Mouse (Mus musculus) heart, embryonic 16.5 days (tissue): ENCODE measurements around the gene 2200002D01Rik. TPM values are rescaled to one million over a fixed set of nuclear protein-coding genes. Genes with fewer than 3 reads are reported as not detected.

ENCODE experiments used
- ATAC-seq: fragments of 200-750 bp; cut with Nextera tagmentation; replicated peaks from 2 replicates; pipeline ENCODE4 v1.8.0; 2017; ENCODE audit warnings: moderate number of reproducible peaks; ENCODE audit not compliant: insufficient read depth, low FRiP score; ENCODE audit errors: extremely low read depth
- H3K27ac ChIP-seq: fragments of 300-500 bp; sonication (generic); 2 replicates; pipeline ENCODE4 v1.5.1; 2014; ENCODE audit warnings: mild to moderate bottlenecking, low read length, control low read depth, moderate library complexity
- H3K27me3 ChIP-seq: fragments of 300-500 bp; sonication (generic); 2 replicates; pipeline ENCODE4 v1.6.1; 2014; ENCODE audit warnings: low read length, mixed read lengths; ENCODE audit not compliant: control insufficient read depth, insufficient read depth
- H3K36me3 ChIP-seq: fragments of 300-500 bp; sonication (generic); 2 replicates; pipeline ENCODE4 v1.6.1; 2014; ENCODE audit not compliant: control insufficient read depth, insufficient read depth
- H3K4me1 ChIP-seq: fragments of 300-500 bp; sonication (generic); 2 replicates; pipeline ENCODE4 v1.6.1; 2014; ENCODE audit warnings: low read length, mixed read lengths; ENCODE audit not compliant: control insufficient read depth, insufficient read depth
- H3K4me2 ChIP-seq: fragments of 300-500 bp; sonication (generic); 2 replicates; pipeline ENCODE4 v1.6.1; 2014; ENCODE audit warnings: low read depth, mild to moderate bottlenecking, control low read depth, low read length
- H3K4me3 ChIP-seq: fragments of 300-500 bp; sonication (generic); 2 replicates; pipeline ENCODE4 v1.5.1; 2014; ENCODE audit warnings: mild to moderate bottlenecking, control low read depth, low read length
- H3K9ac ChIP-seq: fragments of 300-500 bp; sonication (generic); 2 replicates; pipeline ENCODE4 v1.6.1; 2014; ENCODE audit warnings: low read length, control low read depth
- H3K9me3 ChIP-seq: fragments of 300-500 bp; sonication (generic); replicated peaks from 2 replicates; pipeline ENCODE4 v1.6.1; 2016; ENCODE audit warnings: low read length; ENCODE audit not compliant: control insufficient read depth
- whole genome bisulfite sequencing: fragments of 180-500 bp; shearing (Covaris S2); extraction: QIAGEN DNeasy Blood & Tissue Kit; methylation state at CpG from one replicate; pipeline ENCODE4 v1.1.7; 2014; 5-methylcytosine and 5-hydroxymethylcytosine counted together
- polyA plus RNA-seq: library from polyadenylated mRNA; unstranded; fragments of >200 nt; fragmentation: Nextera tagmentation; extraction: Ambion mirVana; gene quantifications from 2 replicates; pipeline ENCODE4 v1.2.1, GENCODE M21; 2015

2200002D01Rik gene
- polyA plus RNA-seq, 1 experiment from 2014 or later = 10.3 TPM

DNA sequence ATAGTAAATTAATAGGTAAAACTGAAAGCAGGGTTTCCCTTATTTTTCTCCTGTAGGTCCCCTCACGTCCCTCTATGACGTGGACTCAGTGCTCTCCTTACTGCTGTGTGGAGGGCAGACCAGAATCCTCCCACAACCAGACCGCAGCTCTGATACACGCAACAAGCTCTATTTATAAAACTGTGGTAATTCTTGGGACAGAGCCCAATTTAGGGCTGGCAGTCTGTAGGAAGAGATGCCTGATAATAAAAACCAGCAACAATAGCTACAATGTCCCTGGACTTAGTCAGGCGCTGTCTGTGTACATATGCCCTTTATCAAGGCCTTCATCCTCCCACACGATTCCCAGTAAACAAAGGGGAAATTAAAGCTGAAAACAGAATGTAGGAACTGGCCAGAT is 14.5 kb downstream of the 2200002D01Rik start:
- Histone ChIP-seq H3K9me3 (no peaks in the 10 kb centered on the region), H3K4me1 (peaks cover 14% of the 10 kb centered on the region), H3K27me3 (0 out of 2 replicates have a peak, but pooled peaks cover 6% of the 10 kb centered on the region), H3K9ac (no peak overlapping the region), H3K4me3 (no peak overlapping the region), H3K36me3 (no peaks in the 10 kb centered on the region), H3K27ac (peak overlapping the region; percentile 78), H3K4me2 (no peak overlapping the region)
- WGBS = 18% methylated on average over 6 of the region's 6 CpGs
- peak; percentile 21 for ATAC-seq

DNA sequence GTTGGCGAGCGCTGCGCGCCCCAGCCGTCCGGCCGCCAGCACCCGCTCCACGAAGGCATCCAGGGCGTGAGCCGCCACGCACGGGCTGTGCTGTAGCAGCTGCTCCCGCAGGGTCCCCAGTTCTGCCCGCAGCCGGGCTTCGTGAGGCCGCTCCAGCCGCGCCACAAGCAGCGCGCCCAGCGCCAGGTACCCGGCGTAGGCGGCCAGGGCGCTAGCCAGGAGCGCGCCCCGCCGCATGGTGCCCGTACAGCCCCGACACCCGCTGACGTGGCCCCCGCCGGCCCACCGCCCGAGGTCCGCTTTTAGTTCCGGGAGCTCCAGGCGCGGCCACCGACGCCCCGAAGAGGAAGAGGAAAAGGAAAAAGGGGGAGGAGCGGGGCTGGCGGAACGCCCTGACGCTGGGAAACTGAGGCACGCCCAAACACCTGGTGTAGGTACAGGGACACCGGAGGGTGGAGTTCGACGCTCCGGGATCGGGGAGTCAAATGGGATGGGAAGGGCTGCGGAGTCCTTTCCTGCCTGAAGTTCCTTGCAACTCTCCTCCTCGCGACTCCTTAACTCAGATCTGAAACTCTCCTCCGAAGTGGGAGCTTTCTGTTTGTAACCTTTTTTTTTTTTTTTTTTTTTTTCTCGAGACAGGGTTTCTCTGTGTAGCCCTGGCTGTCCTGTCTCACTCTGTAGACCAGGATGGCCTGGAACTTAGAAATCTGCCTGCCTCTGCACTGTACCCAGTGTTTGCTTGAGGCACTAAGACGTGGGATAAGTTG is 15.8 kb downstream of the 2200002D01Rik start, which contains the start of gene Kcnk6:
Kcnk6 (minus strand) TSS at position 269 of the 767 bp plus-strand sequence.
- H3K36me3 ChIP-seq = no peaks in the 10 kb centered on the region
- peak within 1 kb of the TSS; percentile 78 for H3K27ac ChIP-seq
- H3K4me1 ChIP-seq = peaks cover 10% of the 10 kb centered on the region
- peak within 1 kb of the TSS; percentile 71 for H3K4me3 ChIP-seq
- H3K27me3 ChIP-seq = 0 out of 2 replicates have a peak, but pooled peaks cover 6% of the 10 kb centered on the region
- H3K9ac ChIP-seq = peak within 1 kb of the TSS; percentile 77
- no peaks in the 10 kb centered on the region for H3K9me3 ChIP-seq
- under 1% methylated on average over 62 of the region's 62 CpGs for WGBS
- peak; percentile 25 for ATAC-seq
- H3K4me2 ChIP-seq = peak within 1 kb of the TSS; percentile 93

DNA sequence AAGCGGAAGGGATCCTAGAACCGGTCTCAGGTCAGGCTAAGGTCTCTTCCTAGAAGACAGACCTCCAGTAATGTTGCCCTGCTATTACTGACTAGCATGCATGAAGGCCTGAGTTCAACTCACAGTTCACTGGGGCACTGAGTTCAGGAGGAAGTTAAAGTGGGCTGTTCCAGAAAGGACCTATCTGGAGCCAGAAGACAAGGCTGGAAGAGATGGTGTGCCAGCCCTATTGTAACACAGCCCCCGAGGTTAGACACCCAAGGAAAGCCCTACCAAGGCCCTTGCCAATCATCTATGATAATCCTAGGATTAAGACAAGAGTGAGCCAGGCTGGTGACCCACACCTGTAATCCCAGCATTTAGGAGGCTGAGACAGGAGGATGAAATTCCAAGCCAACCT is 16.7 kb downstream of the 2200002D01Rik start:
- WGBS = 44% methylated on average over 3 of the region's 3 CpGs
- Histone ChIP-seq H3K4me2 (peak overlapping the region; percentile 93), H3K36me3 (no peaks in the 10 kb centered on the region), H3K9me3 (no peaks in the 10 kb centered on the region), H3K9ac (peak overlapping the region; percentile 77), H3K4me1 (peaks cover 10% of the 10 kb centered on the region), H3K4me3 (peak overlapping the region; percentile 71), H3K27me3 (0 out of 2 replicates have a peak, but pooled peaks cover 6% of the 10 kb centered on the region), H3K27ac (peak overlapping the region; percentile 55)
- no peak for ATAC-seq

DNA sequence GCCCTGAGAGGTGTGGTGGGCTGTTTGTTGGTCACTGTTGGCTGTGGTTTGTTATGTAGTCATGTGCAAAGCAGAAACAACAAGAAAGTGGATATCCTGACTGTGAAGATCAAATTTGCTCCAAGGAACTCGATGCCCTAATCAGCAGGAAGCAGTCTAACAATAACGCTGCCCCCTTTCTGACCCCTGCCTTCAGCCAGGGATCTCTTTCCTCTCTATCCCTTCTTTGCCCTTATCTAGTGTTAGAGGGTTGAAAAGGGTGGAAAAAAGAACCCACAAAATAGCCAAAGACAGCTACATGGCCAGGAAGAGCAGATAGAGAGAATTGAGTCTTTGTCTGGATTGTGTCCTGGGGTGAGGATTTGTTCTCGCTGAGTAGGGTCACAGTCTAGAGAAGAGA is 17.7 kb downstream of the 2200002D01Rik start:
- no peaks in the 10 kb centered on the region for H3K36me3 ChIP-seq
- WGBS = 23% methylated on average over 3 of the region's 3 CpGs
- no peak for ATAC-seq
- H3K27ac ChIP-seq = peak overlapping the region; percentile 16; the same call in 1 of the 2 replicates
- H3K27me3 ChIP-seq = 0 out of 2 replicates have a peak, but pooled peaks cover 6% of the 10 kb centered on the region
- H3K4me1 ChIP-seq = peaks cover 10% of the 10 kb centered on the region
- H3K9ac ChIP-seq = no peak overlapping the region
- H3K9me3 ChIP-seq = no peaks in the 10 kb centered on the region
- peak overlapping the region; percentile 93; the same call in 1 of the 2 replicates for H3K4me2 ChIP-seq
- no peak overlapping the region for H3K4me3 ChIP-seq

DNA sequence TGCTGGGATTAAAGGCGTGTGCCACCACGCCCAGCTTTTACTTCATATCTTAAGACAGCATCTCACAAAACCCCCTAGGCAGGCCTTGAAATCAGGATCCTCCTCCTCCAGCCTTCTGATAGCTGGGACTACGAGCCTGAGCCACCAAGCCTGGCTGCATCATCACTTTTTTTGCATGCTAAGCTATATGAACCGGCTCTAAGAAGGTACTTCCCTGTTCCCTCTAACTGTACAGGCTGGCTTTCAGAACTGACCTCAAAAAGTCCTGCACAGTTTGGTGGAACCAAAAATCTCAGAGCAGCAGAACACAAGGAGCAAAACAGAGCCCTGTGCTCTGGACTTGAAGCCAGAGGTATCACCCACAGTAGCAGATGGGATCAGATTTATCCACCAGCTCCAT is 20.1 kb downstream of the 2200002D01Rik start:
- no peak for ATAC-seq
- WGBS = 72% methylated on average over 4 of the region's 4 CpGs

DNA sequence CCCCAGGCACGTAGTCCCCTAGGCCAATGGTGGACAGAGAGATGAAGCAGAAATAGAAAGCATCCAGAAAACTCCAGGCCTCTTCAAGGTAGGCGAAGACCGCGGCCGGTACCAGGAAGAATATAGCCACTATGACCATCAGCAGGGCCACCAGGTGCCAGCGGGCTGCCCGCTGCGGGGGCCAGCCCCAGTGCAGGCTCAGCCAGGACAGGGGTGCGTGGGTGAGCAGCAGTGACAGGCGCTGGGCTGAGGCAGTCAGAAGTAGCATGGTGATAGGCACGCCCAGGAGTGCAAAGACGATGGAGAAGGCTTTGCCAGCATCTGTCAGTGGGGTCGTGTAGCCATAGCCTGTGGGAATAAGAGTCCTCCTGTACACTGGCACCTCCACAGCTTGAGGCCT is 22.7 kb downstream of the 2200002D01Rik start:
- H3K4me1 ChIP-seq = no peaks in the 10 kb centered on the region
- 76% methylated on average over 13 of the region's 13 CpGs for WGBS
- H3K4me3 ChIP-seq = no peak overlapping the region
- H3K9ac ChIP-seq = no peak overlapping the region
- ATAC-seq = no peak
- no peak overlapping the region for H3K27ac ChIP-seq
- no peaks in the 10 kb centered on the region; the same call in 1 of the 2 replicates for H3K9me3 ChIP-seq
- H3K4me2 ChIP-seq = no peak overlapping the region
- no peaks in the 10 kb centered on the region for H3K27me3 ChIP-seq
- peaks cover 7% of the 10 kb centered on the region; the same call in 1 of the 2 replicates for H3K36me3 ChIP-seq

More for the DNA sequence above, 20.1 kb downstream of the 2200002D01Rik start:
- H3K27me3 ChIP-seq = 0 out of 2 replicates have a peak, but pooled peaks cover 6% of the 10 kb centered on the region
- no peaks in the 10 kb centered on the region for H3K36me3 ChIP-seq
- no peak overlapping the region for H3K4me2 ChIP-seq
- no peak overlapping the region for H3K9ac ChIP-seq
- no peak overlapping the region for H3K4me3 ChIP-seq
- H3K27ac ChIP-seq = no peak overlapping the region
- peaks cover 1% of the 10 kb centered on the region; the same call in 1 of the 2 replicates for H3K4me1 ChIP-seq
- H3K9me3 ChIP-seq = no peaks in the 10 kb centered on the region

DNA sequence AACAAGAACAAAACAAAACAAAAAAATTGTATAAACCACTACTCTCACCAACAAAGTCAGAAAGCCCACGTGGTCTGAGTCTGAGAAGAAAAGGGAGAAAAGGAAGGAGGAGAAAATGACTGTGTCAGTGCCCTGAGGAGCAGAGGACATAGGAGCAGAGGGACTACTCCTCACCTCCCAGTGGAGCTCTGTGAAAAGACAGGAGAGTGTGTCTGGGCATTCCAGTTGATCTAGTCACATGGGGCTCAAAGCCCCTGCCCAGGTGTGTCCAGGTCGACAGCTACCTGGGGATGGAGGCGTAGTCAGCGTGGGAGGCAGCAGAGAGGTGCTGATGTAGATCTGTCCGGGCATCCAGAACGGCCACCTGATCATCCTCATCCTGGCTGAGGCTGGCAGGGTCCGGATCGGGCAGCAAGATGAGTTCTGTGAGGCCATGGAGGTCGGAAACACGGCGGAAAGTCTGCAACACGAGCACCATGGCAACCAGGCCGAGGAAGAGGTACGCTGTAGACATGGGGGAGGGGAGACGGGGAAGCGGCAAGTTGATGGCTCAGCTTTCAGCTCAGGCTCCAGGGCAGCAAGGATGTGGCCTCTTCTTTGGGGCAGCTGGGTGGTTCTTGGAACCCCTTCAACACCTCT is 23.4 kb downstream of the 2200002D01Rik start:
- H3K4me2 ChIP-seq = no peak overlapping the region
- H3K27me3 ChIP-seq = no peaks in the 10 kb centered on the region
- H3K36me3 ChIP-seq = peaks cover 7% of the 10 kb centered on the region; the same call in 1 of the 2 replicates
- no peak for ATAC-seq
- H3K27ac ChIP-seq = no peak overlapping the region
- H3K4me1 ChIP-seq = no peaks in the 10 kb centered on the region
- peaks cover 5% of the 10 kb centered on the region for H3K9me3 ChIP-seq
- H3K4me3 ChIP-seq = no peak overlapping the region
- no peak overlapping the region for H3K9ac ChIP-seq
- WGBS = 25% methylated on average over 16 of the region's 16 CpGs

DNA sequence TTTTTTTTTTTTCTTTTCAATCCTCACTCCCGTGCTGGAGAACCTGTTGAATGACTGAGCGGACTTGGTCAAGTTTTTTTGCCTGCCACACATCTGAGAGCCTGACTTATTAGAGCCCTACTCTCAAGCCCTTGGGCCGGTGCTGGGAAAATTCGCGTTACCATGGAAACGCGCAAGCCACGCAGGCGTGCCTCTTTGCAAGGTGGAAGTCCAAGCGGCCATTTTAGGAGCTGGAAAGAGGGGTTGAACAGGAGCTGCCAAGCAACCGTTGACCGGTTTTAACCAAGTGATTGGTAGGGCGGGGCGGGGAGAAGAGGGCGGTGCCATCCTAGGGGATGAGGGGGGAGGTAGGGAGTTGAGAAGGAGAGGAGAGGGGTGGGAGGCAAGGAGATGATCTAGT is 33.4 kb downstream of the 2200002D01Rik start:
- Histone ChIP-seq H3K27me3 (peaks cover 3% of the 10 kb centered on the region; the same call in 1 of the 2 replicates), H3K9ac (no peak overlapping the region), H3K4me1 (peaks cover 5% of the 10 kb centered on the region; the same call in 1 of the 2 replicates), H3K36me3 (no peaks in the 10 kb centered on the region), H3K4me2 (no peak overlapping the region), H3K4me3 (no peak overlapping the region), H3K9me3 (peaks cover 20% of the 10 kb centered on the region), H3K27ac (no peak overlapping the region)
- ATAC-seq = no peak
- WGBS = 45% methylated on average over 15 of the region's 15 CpGs

DNA sequence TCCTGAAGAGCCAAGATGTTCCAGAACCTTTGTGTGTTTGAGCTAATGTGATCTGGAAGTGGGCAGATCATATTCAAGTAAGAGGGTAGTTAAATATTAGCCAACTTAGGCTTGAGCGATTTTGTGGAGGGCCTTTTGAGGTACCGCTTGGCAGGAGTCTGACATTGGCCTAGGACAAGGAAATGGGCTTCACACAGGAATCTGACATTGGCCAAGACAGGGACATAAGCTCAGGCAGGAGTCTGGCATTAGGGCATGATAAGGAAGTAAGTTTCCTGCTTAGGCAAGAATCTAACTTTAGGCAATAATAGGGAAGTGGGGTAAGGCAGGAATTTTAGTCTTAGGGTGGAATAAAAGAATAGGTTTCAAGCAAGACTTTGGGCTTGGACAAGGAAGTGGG is 34.0 kb downstream of the 2200002D01Rik start:
- no peak overlapping the region for H3K4me2 ChIP-seq
- no peak overlapping the region for H3K4me3 ChIP-seq
- no peaks in the 10 kb centered on the region for H3K36me3 ChIP-seq
- no peak overlapping the region for H3K9ac ChIP-seq
- ATAC-seq = no peak
- peaks cover 16% of the 10 kb centered on the region for H3K9me3 ChIP-seq
- H3K27ac ChIP-seq = no peak overlapping the region
- WGBS = 61% methylated on average over 2 of the region's 2 CpGs
- peaks cover 5% of the 10 kb centered on the region; the same call in 1 of the 2 replicates for H3K4me1 ChIP-seq
- peaks cover 3% of the 10 kb centered on the region; the same call in 1 of the 2 replicates for H3K27me3 ChIP-seq
